Mouse (Mus musculus) spleen, adult 12 weeks (tissue): ENCODE data around the gene Ppp1r32.
A peak's percentile ranks its signal among the peaks of the same experiment; 100 is the strongest.

Source experiments
- DNase-seq: peaks from one replicate; pipeline ENCODE4 v3.0.0; 2022; ENCODE audit warnings: low spot score

The Ppp1r32 gene

DNA sequence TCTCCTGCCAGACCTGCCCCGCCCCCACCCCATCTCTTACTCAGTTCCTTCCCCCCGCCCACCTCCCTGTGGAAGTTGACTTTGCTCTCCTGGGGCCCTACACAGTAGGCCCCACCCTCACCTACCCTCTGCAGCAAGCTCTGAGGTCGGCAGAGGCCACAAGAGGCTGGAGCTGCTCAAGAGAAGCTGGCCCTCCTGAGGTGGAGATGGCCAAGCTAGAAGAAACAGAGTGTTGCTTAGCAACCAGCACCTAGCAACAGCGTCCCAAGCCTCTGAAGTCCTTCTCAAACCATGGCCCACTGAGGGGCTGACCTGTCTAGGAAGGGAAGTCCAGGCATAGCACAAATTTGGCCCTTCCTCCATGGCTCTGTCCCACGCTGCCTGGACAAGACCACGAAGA is at the start of gene Ppp1r32:
Ppp1r32 (minus strand) TSS at position 226 of the 400 bp plus-strand sequence.
- no peak for DNase-seq

GRCm38 (mm10) chr19:10530082-10530481 is 47.4 kb upstream of the Ppp1r32 start:
- DNase-seq, result no peak

GRCm38 (mm10) chr19:10525910-10526309 is 43.2 kb upstream of the Ppp1r32 start, which contains the start of gene Sdhaf2:
Gene Sdhaf2, minus strand, starts transcription at chr19:10526142.
- DNase-seq, result no peak

- DNase-seq, result peak; percentile 83
These were observed 42.6 kb upstream of the Ppp1r32 start, which contains the start of gene Cpsf7 for GRCm38 (mm10) chr19:10525106-10525901. Gene Cpsf7, plus strand, starts transcription at chr19:10525266.

DNA sequence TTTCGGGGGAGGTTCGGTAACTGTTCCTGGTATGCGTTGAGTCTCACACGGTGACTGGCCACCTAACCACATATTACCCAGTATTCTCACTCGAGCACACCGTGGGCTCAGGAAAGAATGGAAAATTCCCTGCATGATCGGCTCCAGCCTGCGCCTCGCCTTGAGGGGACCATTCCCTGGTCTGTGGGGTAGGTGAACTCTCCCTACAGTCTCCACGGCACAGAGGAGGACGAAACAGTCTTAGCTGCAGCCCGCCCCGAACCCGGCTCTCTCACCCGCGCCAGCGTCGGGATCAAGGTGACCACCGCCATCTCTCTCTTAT is 42.0 kb upstream of the Ppp1r32 start:
- DNase-seq, result no peak

GRCm38 (mm10) chr19:10523483-10524080 is 40.9 kb upstream of the Ppp1r32 start:
- DNase-seq, result no peak

DNA sequence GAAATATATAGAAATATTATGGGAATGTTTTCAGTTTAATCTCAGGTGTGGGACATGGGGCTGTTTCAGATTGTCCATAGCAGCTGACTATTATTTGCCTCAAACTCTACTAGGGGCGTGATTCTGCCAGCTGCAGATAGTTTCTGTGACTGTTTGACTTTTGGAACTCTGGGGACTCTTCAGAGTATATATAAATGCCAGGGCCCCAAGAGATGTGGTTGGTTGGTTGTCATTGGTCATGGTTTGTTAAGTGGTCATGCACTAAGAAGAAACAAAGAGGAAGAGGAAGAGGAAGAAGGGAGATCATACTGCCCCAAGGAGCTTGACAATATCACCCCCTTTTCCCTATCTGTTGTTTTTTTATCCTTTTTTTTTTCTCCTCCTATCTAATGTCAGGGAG is 39.2 kb upstream of the Ppp1r32 start:
- DNase-seq, result no peak

DNA sequence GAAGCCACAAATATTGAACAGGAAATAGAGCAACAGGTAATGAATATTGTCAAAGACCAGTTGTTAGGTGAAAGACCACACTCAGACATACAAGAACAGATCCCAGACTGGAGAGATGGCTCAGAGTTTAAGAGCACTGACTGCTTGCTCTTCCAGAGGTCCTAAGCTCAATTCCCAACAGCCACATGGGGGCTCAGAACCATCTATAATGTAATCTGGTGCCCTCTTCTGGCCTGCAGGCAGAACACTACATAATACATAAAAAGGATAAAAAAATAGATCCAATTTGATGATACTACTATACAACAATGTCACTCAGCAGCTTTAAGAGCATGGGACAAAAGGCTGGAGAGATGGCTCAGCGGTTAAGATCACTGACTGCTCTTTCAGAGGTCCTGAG is 37.6 kb upstream of the Ppp1r32 start:
- DNase-seq, result no peak

DNA sequence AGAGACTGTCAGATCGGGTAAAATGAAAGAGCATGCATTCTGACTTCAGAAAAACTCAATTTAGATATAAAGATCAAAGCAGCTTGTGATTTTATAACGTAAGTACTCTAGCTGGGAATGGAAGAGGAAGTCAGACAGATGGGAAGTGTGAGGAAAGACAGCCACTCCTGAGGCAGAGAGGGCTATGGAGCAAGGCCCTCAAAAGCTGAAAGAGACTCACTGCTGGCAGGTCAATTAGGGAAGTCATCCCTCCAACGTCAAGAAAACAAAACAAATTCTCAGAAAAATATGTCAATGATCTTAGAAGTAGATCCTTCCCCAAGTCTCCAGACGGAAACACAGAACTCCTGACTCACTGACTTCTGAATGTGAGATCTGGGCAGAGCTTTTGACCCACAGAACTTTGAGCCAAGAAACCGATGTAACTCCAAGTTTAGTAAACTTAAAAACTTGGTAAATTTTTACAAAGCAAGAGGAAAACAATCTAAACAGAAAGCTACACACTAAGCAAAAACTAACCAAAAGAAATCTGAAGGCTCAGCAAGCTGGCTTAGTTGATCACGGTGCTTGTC is 28.1 kb upstream of the Ppp1r32 start:
- DNase-seq, result no peak

DNA sequence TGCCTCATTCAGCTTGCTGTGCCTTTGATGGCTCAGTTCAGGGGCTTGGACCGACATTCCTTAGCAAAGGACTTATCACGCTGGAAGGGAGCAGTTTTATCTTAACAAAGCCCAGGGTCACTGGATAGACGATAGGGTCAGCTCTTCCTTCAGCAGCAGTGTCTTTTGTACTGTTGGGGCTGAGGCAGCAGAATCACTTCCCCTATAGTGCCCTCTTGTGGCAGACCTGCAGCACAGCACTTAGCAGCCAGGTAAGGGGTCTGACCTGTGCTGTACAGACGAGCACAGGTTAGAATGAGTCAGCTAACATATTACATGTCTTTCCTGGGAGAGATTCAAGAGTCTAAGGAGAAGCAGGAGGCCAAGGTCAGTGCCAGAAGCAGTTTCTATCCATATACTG is 19.8 kb upstream of the Ppp1r32 start:
- DNase-seq, result peak; percentile 26

DNA sequence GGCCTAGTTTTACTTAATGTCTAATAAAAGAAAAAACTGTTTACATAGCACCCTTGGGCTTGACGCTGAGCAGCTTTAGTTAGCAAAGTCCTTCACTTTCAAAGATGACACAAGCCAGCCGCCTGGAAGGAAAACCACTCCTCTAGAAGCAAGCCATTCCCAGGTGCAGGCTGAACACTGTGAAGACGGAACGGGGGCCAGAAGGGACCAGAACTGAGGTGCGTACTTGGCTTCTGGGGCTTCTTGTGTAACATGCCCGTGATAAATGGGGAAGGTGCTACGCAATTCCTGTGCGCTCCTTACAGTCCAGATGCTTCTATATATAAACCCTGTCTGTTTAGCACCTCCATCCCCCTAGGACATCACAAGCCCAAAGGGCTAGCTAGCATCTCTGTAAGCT is 17.9 kb upstream of the Ppp1r32 start:
- DNase-seq, result no peak

DNA sequence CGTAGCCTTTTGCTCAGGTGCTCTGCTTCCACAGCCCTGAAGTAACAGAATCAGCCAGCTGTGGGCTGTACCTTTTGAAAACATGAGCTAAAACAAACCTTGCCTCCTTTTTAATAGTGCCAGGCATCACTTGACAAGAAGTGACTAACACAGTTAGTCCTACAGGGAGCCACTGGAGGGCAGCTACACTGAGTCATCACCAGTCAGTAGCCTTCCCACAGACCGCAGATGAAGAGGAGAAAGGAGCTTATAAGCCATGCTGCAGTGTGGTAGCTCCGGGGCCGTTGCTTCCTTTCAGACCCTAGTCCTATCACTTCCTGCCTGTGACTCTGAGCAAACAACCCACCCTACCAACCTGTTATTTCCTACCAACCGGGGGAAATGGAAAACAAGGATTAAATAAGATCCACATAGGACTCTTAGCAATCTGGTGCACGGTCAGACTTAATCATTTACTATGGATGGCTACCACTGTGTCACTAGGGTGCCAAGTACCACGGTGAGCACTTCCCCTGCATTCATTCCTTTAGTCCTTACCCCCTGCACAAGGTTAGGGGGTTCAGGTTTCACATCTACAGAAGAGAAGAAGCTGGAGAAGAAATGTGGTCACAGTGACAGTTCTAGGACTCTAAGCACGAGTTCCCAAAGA is 14.9 kb upstream of the Ppp1r32 start:
- no peak for DNase-seq

GRCm38 (mm10) chr19:10496976-10497375 is 14.2 kb upstream of the Ppp1r32 start:
- no peak for DNase-seq

DNA sequence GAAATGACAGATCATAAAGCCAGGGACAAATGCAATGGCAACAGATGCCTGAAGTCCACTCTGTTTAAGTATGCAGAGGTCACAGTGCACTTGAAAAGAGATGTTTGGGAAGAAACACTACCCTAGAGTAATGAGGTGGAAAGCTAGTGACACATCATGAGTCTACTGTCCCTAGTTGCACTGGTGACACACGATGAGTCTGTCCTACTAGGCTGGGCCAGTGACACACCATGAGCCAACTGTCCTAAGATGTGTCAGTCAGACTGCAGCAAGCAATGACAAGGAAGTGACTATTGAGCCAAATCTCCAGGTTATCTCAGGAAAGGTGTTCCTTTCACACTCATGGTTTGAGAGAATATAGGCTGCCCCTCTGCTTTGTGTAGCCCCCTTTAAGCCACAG is 12.9 kb upstream of the Ppp1r32 start:
- DNase-seq, result no peak

GRCm38 (mm10) chr19:10486264-10486738 is 3.6 kb upstream of the Ppp1r32 start:
- peak; percentile 15 for DNase-seq

DNA sequence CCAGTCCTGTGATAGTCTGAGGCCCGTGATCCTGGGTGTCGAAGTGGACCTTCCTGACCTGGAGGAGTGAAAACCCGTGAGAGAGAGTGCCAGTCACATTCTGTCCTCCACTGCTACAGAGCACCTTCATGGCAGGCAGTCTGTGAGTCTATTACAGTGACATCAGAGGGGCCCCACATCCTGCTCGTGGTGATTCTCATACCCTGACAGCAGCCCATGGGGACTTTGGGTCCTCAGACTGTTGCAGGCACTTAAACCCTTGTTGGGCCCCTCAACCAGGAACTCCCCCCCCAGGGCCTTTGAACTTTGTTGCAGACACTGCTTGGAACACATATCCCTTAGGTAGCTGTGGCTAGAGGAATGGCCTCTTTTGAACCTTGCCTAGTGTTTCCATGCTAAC is 3.2 kb downstream of the Ppp1r32 start:
- DNase-seq, result no peak

DNA sequence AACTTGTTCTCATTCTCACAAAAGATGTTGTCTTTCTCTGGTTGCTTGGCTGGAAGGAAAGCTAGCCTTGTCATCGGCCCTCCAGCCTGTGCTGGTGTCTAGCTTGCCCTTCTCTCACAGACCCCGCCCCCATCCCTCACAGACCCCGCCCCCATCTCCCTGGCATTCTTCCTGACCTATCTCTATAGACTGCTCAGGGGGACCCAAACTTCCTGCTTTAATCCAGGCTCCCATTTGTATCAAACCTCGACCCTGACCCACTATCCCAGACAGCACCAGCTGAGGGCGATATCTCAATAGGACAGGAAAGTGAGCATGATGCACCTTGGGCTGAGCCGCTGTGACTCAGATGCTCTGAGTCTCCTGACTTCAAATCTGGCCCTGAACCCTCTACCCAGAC is 8.9 kb downstream of the Ppp1r32 start:
- no peak for DNase-seq

DNA sequence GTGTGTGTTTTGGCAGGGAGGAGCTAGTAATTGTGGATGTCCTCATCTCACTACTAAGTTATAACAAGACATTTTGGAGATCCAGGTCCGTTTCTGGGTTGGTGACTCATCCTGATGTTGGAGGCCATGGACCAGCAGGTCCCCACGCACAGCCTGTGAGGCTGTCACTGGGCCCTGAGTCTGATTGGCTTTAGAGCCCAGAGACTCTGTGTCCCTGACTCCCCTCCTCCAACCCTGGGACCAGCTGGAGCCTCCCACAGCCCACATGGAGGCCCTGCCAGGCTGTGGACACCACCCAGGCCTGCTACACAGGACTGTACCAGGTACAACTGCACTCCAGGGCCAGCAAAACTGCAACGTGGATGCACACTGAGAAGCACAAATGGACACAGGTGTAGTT is 9.8 kb downstream of the Ppp1r32 start:
- no peak for DNase-seq

- DNase-seq, result no peak
These were observed 13.5 kb downstream of the Ppp1r32 start for GRCm38 (mm10) chr19:10469171-10469658.

DNA sequence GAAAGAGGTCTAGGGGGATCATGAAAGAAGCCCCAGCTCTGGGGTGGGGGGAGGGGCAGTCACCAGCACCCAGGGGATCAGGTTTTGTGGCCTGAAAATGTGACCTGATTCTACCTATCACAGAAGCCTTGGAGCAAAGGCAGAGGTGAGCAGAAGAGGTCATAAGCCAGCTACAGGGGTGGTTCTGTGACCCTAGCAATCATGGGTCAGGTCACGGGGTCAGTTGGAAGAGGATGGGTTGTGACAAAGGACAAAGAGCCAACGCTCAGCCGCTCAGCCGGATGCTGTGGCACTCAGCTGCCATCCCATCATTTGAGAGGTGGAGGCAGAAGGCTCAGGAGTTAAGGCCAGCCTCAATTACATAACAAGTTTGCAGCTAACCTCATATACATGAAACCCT is 18.3 kb downstream of the Ppp1r32 start:
- no peak for DNase-seq

DNA sequence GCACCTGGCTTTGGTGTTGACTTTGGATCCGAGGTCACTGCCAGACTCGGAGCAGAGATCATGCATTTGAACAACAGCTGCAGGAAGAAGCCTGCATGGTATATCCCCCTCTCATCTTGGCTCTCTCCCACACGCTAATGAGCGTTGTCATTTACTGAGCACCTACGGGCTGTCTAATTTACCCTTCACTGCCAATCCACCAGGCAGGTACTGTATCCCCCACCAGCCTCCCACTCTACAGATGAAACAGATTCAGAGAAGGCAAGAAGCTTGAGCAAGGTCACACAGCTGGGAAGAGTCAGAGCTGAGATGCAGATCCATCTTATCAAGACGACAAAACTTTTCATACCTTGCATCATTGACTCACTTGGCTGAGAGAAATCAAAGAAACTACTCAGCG is 21.1 kb downstream of the Ppp1r32 start:
- no peak for DNase-seq

- no peak for DNase-seq
These were observed 22.8 kb downstream of the Ppp1r32 start for GRCm38 (mm10) chr19:10459907-10460306.

- DNase-seq, result no peak
These were observed 24.6 kb downstream of the Ppp1r32 start for GRCm38 (mm10) chr19:10458096-10458495.
